Mouse (Mus musculus): ENCODE measurements at regions not wholly inside any gene's neighbourhood (a gene's known extent, or its start where the extent isn't known, plus 50 kb on each side); places are given as distances from the start of the nearest gene placed in this dataset.

- TF ChIP-seq GATA1 (IDR thresholded peaks at IDR 0.05; ENCODE audit: borderline replicate concordance, low read length) (no peak), FLI1 (IDR thresholded peaks at IDR 0.05; ENCODE audit: low read length) (no peak)
These were observed 129.2 kb upstream of the Arid1b start for GRCm38 (mm10) chr17:4864901-4865300.
